Mouse (Mus musculus) hindbrain, embryonic 12.5 days (tissue): ENCODE measurements at regions not wholly inside any gene's neighbourhood (a gene's known extent, or its start where the extent isn't known, plus 50 kb on each side); places are given as distances from the start of the nearest gene placed in this dataset.

ENCODE experiments used
- ATAC-seq: fragments of 200-750 bp; cut with Nextera tagmentation; 2 replicates; pipeline ENCODE4 v1.8.0; 2017; ENCODE audit warnings: moderate TSS enrichment; ENCODE audit not compliant: low FRiP score
- H3K27ac ChIP-seq: fragments of 300-500 bp; sonication (generic); 2 replicates; pipeline ENCODE4 v1.5.1; 2016; ENCODE audit warnings: mild to moderate bottlenecking
- H3K27me3 ChIP-seq: fragments of 300-500 bp; sonication (generic); 2 replicates; pipeline ENCODE4 v1.6.1; 2016; ENCODE audit warnings: mild to moderate bottlenecking
- H3K36me3 ChIP-seq: fragments of 300-500 bp; sonication (generic); 2 replicates; pipeline ENCODE4 v1.6.1; 2016; ENCODE audit warnings: mild to moderate bottlenecking
- H3K4me1 ChIP-seq: fragments of 300-500 bp; sonication (generic); 2 replicates; pipeline ENCODE4 v1.6.1; 2016
- H3K4me2 ChIP-seq: fragments of 300-500 bp; sonication (generic); replicated peaks from 2 replicates; pipeline ENCODE4 v1.6.1; 2016; ENCODE audit warnings: mild to moderate bottlenecking
- H3K4me3 ChIP-seq: fragments of 300-500 bp; sonication (generic); 2 replicates; pipeline ENCODE4 v1.5.1; 2016; ENCODE audit warnings: mild to moderate bottlenecking
- H3K9ac ChIP-seq: fragments of 300-500 bp; sonication (generic); 2 replicates; pipeline ENCODE4 v1.6.1; 2016; ENCODE audit warnings: mild to moderate bottlenecking, moderate library complexity
- H3K9me3 ChIP-seq: fragments of 300-500 bp; sonication (generic); replicated peaks from 2 replicates; pipeline ENCODE4 v1.6.1; 2016; ENCODE audit warnings: mild to moderate bottlenecking
- WGBS: fragments of 180-500 bp; shearing (Covaris S2); methylation state at CpG from one replicate; pipeline ENCODE4 v1.1.7; 2016; 5-methylcytosine and 5-hydroxymethylcytosine counted together

DNA sequence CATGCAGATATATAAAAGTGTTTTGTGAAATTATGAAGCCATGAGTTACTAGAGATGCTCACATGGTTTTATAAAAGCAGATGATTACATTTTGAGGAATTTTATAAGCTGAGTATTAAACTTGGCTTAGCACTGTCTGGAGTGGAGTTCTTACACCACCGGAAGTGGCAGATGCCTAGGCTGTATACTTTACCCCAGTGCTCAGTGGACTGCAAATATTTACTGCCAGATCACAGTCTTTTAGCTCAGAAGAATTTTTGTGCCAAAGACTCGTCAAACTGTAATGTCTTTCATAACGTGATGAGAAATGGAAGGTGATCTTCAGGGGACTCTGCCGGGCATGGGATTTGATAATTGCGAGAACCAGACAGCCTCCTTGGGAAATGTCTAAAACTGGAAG lies 136.1 kb upstream of the 9330182O14Rik start:
- ATAC-seq, result no peak
- Histone ChIP-seq H3K4me3 (no peak overlapping the region), H3K4me1 (no peaks in the 10 kb centered on the region), H3K9ac (no peak overlapping the region), H3K4me2 (no peak overlapping the region), H3K36me3 (no peaks in the 10 kb centered on the region), H3K27me3 (no peaks in the 10 kb centered on the region), H3K27ac (no peak overlapping the region), H3K9me3 (no peaks in the 10 kb centered on the region)
- WGBS, result 89% methylated on average over 5 of the region's 5 CpGs

DNA sequence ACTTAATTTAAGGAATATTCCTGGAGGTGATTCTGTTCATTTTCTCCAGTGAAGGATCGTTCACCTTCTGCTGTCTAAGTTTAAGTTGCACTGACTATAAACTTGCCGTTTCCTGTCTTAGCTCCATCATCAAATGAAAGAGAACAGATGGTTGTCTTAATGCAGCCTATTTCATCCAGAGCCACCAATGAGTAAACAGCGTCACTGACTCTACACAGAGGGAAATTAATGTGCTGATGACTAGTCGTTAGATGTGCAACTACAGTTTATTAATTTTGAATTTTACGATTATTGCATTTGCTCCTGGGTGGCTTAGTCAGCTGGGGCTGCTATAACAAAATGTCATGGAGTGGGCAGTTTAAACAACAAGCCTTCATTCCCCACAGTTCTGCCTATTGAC lies 134.1 kb upstream of the 9330182O14Rik start:
- WGBS, result 90% methylated on average over 5 of the region's 5 CpGs
- Histone ChIP-seq H3K9me3 (no peaks in the 10 kb centered on the region), H3K36me3 (no peaks in the 10 kb centered on the region), H3K4me3 (no peak overlapping the region), H3K27me3 (no peaks in the 10 kb centered on the region), H3K4me2 (no peak overlapping the region), H3K9ac (no peak overlapping the region), H3K27ac (no peak overlapping the region), H3K4me1 (no peaks in the 10 kb centered on the region)
- ATAC-seq, result no peak

- no peak for ATAC-seq
- Histone ChIP-seq H3K4me1 (no peaks in the 10 kb centered on the region), H3K27ac (no peak overlapping the region), H3K27me3 (no peaks in the 10 kb centered on the region), H3K36me3 (no peaks in the 10 kb centered on the region), H3K9ac (no peak overlapping the region), H3K4me3 (no peak overlapping the region), H3K4me2 (no peak overlapping the region), H3K9me3 (no peaks in the 10 kb centered on the region)
- WGBS, result 83% methylated on average over 16 of the region's 16 CpGs
Measured at GRCm38 (mm10) chr15:40005096-40005495, 129.1 kb upstream of the 9330182O14Rik start.

GRCm38 (mm10) chr15:40007844-40008243 lies 126.3 kb upstream of the 9330182O14Rik start:
- Histone ChIP-seq H3K4me3 (no peak overlapping the region), H3K36me3 (no peaks in the 10 kb centered on the region), H3K4me1 (no peaks in the 10 kb centered on the region), H3K27me3 (no peaks in the 10 kb centered on the region), H3K9ac (no peak overlapping the region), H3K4me2 (no peak overlapping the region), H3K27ac (no peak overlapping the region), H3K9me3 (no peaks in the 10 kb centered on the region)
- WGBS, result 16% methylated on average over 5 of the region's 5 CpGs
- no peak for ATAC-seq

DNA sequence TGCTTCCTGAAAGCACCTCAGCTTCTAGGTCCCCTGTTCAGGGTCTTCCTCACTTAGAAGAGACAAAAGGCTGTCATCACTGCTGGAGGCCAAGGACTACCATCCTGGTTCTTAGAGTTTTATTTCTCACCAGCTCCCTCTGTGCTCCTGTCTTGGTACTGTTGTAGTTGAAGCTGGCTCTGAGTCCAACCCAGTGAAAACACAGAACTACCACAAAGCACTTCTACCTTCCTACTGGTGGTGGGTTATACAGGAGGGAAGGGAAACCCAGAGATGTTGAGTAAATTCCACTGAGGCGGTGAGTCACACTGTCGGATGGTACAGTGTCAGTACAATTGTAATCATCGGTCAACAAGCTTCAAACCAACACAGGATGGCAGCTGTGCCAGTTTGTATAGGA lies 120.3 kb upstream of the 9330182O14Rik start:
- H3K27me3 ChIP-seq, result no peaks in the 10 kb centered on the region
- ATAC-seq, result no peak
- H3K9me3 ChIP-seq, result no peaks in the 10 kb centered on the region
- H3K4me1 ChIP-seq, result peaks cover 7% of the 10 kb centered on the region
- H3K36me3 ChIP-seq, result no peaks in the 10 kb centered on the region
- 92% methylated on average over 3 of the region's 3 CpGs for WGBS
- H3K9ac ChIP-seq, result no peak overlapping the region
- no peak overlapping the region for H3K27ac ChIP-seq
- H3K4me2 ChIP-seq, result no peak overlapping the region
- H3K4me3 ChIP-seq, result no peak overlapping the region

DNA sequence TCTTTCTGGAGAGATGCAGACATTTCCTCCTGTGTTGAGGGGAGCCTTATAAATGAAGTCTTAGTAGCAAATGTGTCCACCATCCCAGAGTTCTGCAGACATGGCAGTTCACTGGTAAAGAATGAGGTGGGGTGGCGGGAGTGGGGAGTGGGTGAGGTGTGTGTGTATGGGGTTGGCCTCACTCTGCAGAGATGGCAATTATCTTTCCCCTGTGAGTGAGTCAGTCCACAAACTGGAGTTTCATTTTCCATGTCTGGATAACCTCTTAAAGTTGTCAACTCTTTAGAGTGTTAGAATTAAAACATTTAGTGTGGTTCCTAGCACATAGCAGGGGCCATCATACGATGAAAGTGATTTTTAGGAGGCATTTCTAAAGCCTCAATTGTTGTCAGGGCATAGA lies 117.1 kb upstream of the 9330182O14Rik start:
- Histone ChIP-seq H3K4me2 (no peak overlapping the region), H3K4me1 (peaks cover 8% of the 10 kb centered on the region), H3K27ac (no peak overlapping the region), H3K9ac (no peak overlapping the region), H3K4me3 (no peak overlapping the region), H3K9me3 (no peaks in the 10 kb centered on the region), H3K36me3 (no peaks in the 10 kb centered on the region), H3K27me3 (no peaks in the 10 kb centered on the region)
- WGBS, result 93% methylated on average over 2 of the region's 2 CpGs
- ATAC-seq, result no peak

GRCm38 (mm10) chr15:40017597-40017996 lies 116.6 kb upstream of the 9330182O14Rik start:
- peaks cover 8% of the 10 kb centered on the region for H3K4me1 ChIP-seq
- no peak for ATAC-seq
- H3K9me3 ChIP-seq, result no peaks in the 10 kb centered on the region
- H3K4me3 ChIP-seq, result no peak overlapping the region
- 46% methylated on average over 6 of the region's 6 CpGs for WGBS
- no peaks in the 10 kb centered on the region for H3K36me3 ChIP-seq
- H3K9ac ChIP-seq, result no peak overlapping the region
- no peak overlapping the region for H3K27ac ChIP-seq
- H3K4me2 ChIP-seq, result no peak overlapping the region
- H3K27me3 ChIP-seq, result no peaks in the 10 kb centered on the region

- no peaks in the 10 kb centered on the region for H3K36me3 ChIP-seq
- H3K27me3 ChIP-seq, result no peaks in the 10 kb centered on the region
- WGBS, result 31% methylated on average over 12 of the region's 12 CpGs
- no peak overlapping the region for H3K27ac ChIP-seq
- H3K4me2 ChIP-seq, result no peak overlapping the region
- peaks cover 8% of the 10 kb centered on the region for H3K4me1 ChIP-seq
- ATAC-seq, result no peak
- H3K9ac ChIP-seq, result no peak overlapping the region
- H3K9me3 ChIP-seq, result no peaks in the 10 kb centered on the region
- no peak overlapping the region for H3K4me3 ChIP-seq
Measured at GRCm38 (mm10) chr15:40018047-40018791, 115.9 kb upstream of the 9330182O14Rik start.

DNA sequence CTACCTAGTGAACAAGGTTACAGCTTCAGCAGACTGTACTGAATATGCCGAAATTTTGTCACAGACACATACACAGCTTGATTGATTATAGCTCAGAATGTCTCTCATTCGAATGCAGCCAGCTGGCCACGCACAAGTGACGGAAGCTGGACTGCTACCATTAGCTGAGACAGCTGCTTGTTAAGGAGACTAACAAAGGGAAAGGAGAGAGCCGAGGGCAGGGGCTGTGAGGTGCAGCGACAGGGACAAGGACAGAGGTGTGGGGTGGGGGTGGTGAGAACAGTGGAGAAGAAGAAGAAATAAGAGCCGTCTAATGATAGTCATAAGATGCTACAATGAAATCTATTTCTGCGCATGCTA lies 115.4 kb upstream of the 9330182O14Rik start:
- peaks cover 8% of the 10 kb centered on the region for H3K4me1 ChIP-seq
- no peaks in the 10 kb centered on the region for H3K9me3 ChIP-seq
- WGBS, result 44% methylated on average over 8 of the region's 8 CpGs
- H3K36me3 ChIP-seq, result no peaks in the 10 kb centered on the region
- H3K4me2 ChIP-seq, result no peak overlapping the region
- H3K27ac ChIP-seq, result no peak overlapping the region
- H3K27me3 ChIP-seq, result no peaks in the 10 kb centered on the region
- ATAC-seq, result 0 out of 2 replicates have a peak, but pooled peaks have one; percentile 74
- H3K4me3 ChIP-seq, result no peak overlapping the region
- no peak overlapping the region for H3K9ac ChIP-seq

- Histone ChIP-seq H3K27me3 (no peaks in the 10 kb centered on the region), H3K9ac (no peak overlapping the region), H3K9me3 (no peaks in the 10 kb centered on the region), H3K36me3 (no peaks in the 10 kb centered on the region), H3K4me1 (peaks cover 8% of the 10 kb centered on the region), H3K4me3 (no peak overlapping the region), H3K27ac (no peak overlapping the region), H3K4me2 (no peak overlapping the region)
- WGBS, result 81% methylated on average over 8 of the region's 8 CpGs
- peak; percentile 29; the same call in 1 of the 2 replicates for ATAC-seq
Measured at GRCm38 (mm10) chr15:40019226-40019625, 114.9 kb upstream of the 9330182O14Rik start.

- no peaks in the 10 kb centered on the region for H3K27me3 ChIP-seq
- H3K4me2 ChIP-seq, result no peak overlapping the region
- no peak overlapping the region for H3K27ac ChIP-seq
- H3K36me3 ChIP-seq, result no peaks in the 10 kb centered on the region
- H3K9ac ChIP-seq, result no peak overlapping the region
- H3K4me1 ChIP-seq, result peaks cover 8% of the 10 kb centered on the region
- no peak for ATAC-seq
- H3K9me3 ChIP-seq, result no peaks in the 10 kb centered on the region
- H3K4me3 ChIP-seq, result no peak overlapping the region
Measured at GRCm38 (mm10) chr15:40020097-40020496, 114.1 kb upstream of the 9330182O14Rik start.

- Histone ChIP-seq H3K4me1 (peaks cover 8% of the 10 kb centered on the region), H3K9ac (no peak overlapping the region), H3K4me3 (no peak overlapping the region), H3K4me2 (no peak overlapping the region), H3K36me3 (no peaks in the 10 kb centered on the region), H3K27ac (no peak overlapping the region), H3K9me3 (no peaks in the 10 kb centered on the region), H3K27me3 (no peaks in the 10 kb centered on the region)
- WGBS, result 92% methylated on average over 3 of the region's 3 CpGs
- ATAC-seq, result no peak
Measured at GRCm38 (mm10) chr15:40020646-40021045, 113.5 kb upstream of the 9330182O14Rik start.

- H3K36me3 ChIP-seq, result no peaks in the 10 kb centered on the region
- peaks cover 4% of the 10 kb centered on the region for H3K4me1 ChIP-seq
- no peak overlapping the region for H3K4me2 ChIP-seq
- no peaks in the 10 kb centered on the region for H3K27me3 ChIP-seq
- no peaks in the 10 kb centered on the region for H3K9me3 ChIP-seq
- 98% methylated on average over 3 of the region's 3 CpGs for WGBS
- no peak overlapping the region for H3K4me3 ChIP-seq
- no peak for ATAC-seq
- no peak overlapping the region for H3K27ac ChIP-seq
- no peak overlapping the region for H3K9ac ChIP-seq
Measured at GRCm38 (mm10) chr15:40023195-40023594, 111.0 kb upstream of the 9330182O14Rik start.
